Comparison of ENCODE assay signal across 12 mouse cellular contexts in genomic region chr2:5396415-5396814, GRCm38 (mm10).
DNase-seq lines count a peak whose midpoint lies in the region; ATAC-seq lines count a peak whose summit lies in the region.
"Had no signal": no experiment of that assay in that cellular context is flagged by ENCODE, and none has a peak within 500 bp of the region (broad histone marks: within the 10 kb centered on the region; RNA-seq: fewer than 3 reads in every experiment).

No protein-coding gene starts in this region.

- H3K36me3 ChIP-seq in hindbrain, embryonic 14.5 days (replicated peaks; ENCODE audit: control insufficient read depth, insufficient read depth), result no peaks in the 10 kb centered on the region
- H3K36me3 ChIP-seq in hindbrain, embryonic 12.5 days, result no peaks in the 10 kb centered on the region
- H3K36me3 ChIP-seq in midbrain, embryonic 16.5 days (ENCODE audit: control insufficient read depth, insufficient read depth, low read length), result no peaks in the 10 kb centered on the region
- no peaks in the 10 kb centered on the region for H3K36me3 ChIP-seq in midbrain, embryonic 10.5 days
- H3K36me3 ChIP-seq: midbrain, embryonic 13.5 days had no signal

- intact Hi-C loops in left cerebral cortex, postnatal 4 days (cut with DNase I), result loop anchor here (5.0 kb wide), 1 partner anchor 314 kb away; no protein-coding TSS in a partner anchor

- H3K27ac ChIP-seq in hindbrain, embryonic 14.5 days, result no peak overlapping the region
- no peak overlapping the region for H3K27ac ChIP-seq in hindbrain, embryonic 12.5 days
- no peak overlapping the region for H3K27ac ChIP-seq in midbrain, embryonic 16.5 days (ENCODE audit: low read length)
- H3K27ac ChIP-seq in midbrain, embryonic 10.5 days (replicated peaks), result no peak overlapping the region
- H3K27ac ChIP-seq: liver, embryonic 14.5 days; midbrain, embryonic 13.5 days had no signal

- no peak overlapping the region for H3K4me2 ChIP-seq in hindbrain, embryonic 14.5 days (replicated peaks)
- H3K4me2 ChIP-seq in hindbrain, embryonic 12.5 days (replicated peaks), result no peak overlapping the region
- no peak overlapping the region for H3K4me2 ChIP-seq in midbrain, embryonic 16.5 days (ENCODE audit: low read length)
- H3K4me2 ChIP-seq: midbrain, embryonic 13.5 days had no signal

- H3K27me3 ChIP-seq in hindbrain, embryonic 14.5 days (ENCODE audit: control insufficient read depth, insufficient read depth, low read length), result no peaks in the 10 kb centered on the region
- H3K27me3 ChIP-seq in hindbrain, embryonic 12.5 days, result no peaks in the 10 kb centered on the region
- no peaks in the 10 kb centered on the region for H3K27me3 ChIP-seq in midbrain, embryonic 16.5 days (ENCODE audit: control insufficient read depth, insufficient read depth, low read depth, low read length)
- H3K27me3 ChIP-seq in midbrain, embryonic 10.5 days (ENCODE audit: low read depth, poor library complexity, severe bottlenecking), result no peaks in the 10 kb centered on the region
- H3K27me3 ChIP-seq: midbrain, embryonic 13.5 days had no signal

- ATAC-seq in hindbrain, embryonic 14.5 days (ENCODE audit: low FRiP score), result 0 out of 2 replicates have a peak, but pooled peaks have one; percentile 34
- no peak; the same call in 1 of the 2 replicates for ATAC-seq in hindbrain, embryonic 12.5 days (ENCODE audit: low FRiP score)
- 0 out of 2 replicates have a peak, but pooled peaks have one; percentile 21 for ATAC-seq in midbrain, embryonic 16.5 days
- ATAC-seq: midbrain, embryonic 13.5 days had no signal

- WGBS in hindbrain, embryonic 14.5 days, result 45% methylated on average over 1 of the region's 1 CpGs
- 50% methylated on average over 1 of the region's 1 CpGs for WGBS in hindbrain, embryonic 12.5 days
- whole genome bisulfite sequencing in midbrain, embryonic 16.5 days, result 41% methylated on average over 1 of the region's 1 CpGs
- WGBS in midbrain, embryonic 10.5 days, result 81% methylated on average over 1 of the region's 1 CpGs

- H3K4me1 ChIP-seq in hindbrain, embryonic 14.5 days (replicated peaks; ENCODE audit: control insufficient read depth, insufficient read depth, low read length), result peaks cover 12% of the 10 kb centered on the region
- H3K4me1 ChIP-seq in hindbrain, embryonic 12.5 days, result 0 out of 2 replicates have a peak, but pooled peaks cover 2% of the 10 kb centered on the region
- peaks cover 8% of the 10 kb centered on the region for H3K4me1 ChIP-seq in midbrain, embryonic 16.5 days (ENCODE audit: control insufficient read depth, insufficient read depth, low read length)
- H3K4me1 ChIP-seq in midbrain, embryonic 10.5 days, result 0 out of 2 replicates have a peak, but pooled peaks cover under 1% of the 10 kb centered on the region

- DNase-seq in cerebellum, postnatal 10 days, result peak; percentile 49 to 50
- no peak for DNase-seq in cerebellum, adult 11-12 months
- DNase-seq in hindbrain, embryonic 14.5 days (ENCODE audit: low spot score), result peak; percentile 55
- DNase-seq in midbrain, embryonic 10.5 days (ENCODE audit: low spot score), result no peak
- DNase-seq in retina, postnatal 1 day, result peak; percentile 59
- DNase-seq in left cerebral cortex, postnatal 4 days, result no peak
- DNase-seq: kidney, postnatal 25 days; thymus, postnatal 36 days had no signal

- H3K9me3 ChIP-seq in hindbrain, embryonic 14.5 days (ENCODE audit: control insufficient read depth, low read length), result no peaks in the 10 kb centered on the region
- no peaks in the 10 kb centered on the region for H3K9me3 ChIP-seq in hindbrain, embryonic 12.5 days (replicated peaks)
- no peaks in the 10 kb centered on the region for H3K9me3 ChIP-seq in midbrain, embryonic 16.5 days (replicated peaks; ENCODE audit: control insufficient read depth, low read length, poor library complexity, severe bottlenecking)
- no peaks in the 10 kb centered on the region for H3K9me3 ChIP-seq in midbrain, embryonic 10.5 days (replicated peaks)
- H3K9me3 ChIP-seq: midbrain, embryonic 13.5 days had no signal

- H3K9ac ChIP-seq in hindbrain, embryonic 14.5 days, result no peak overlapping the region
- no peak overlapping the region for H3K9ac ChIP-seq in hindbrain, embryonic 12.5 days
- no peak overlapping the region for H3K9ac ChIP-seq in midbrain, embryonic 16.5 days (ENCODE audit: low read depth, low read length)
- H3K9ac ChIP-seq: liver, embryonic 14.5 days; midbrain, embryonic 13.5 days had no signal

- no peak overlapping the region for H3K4me3 ChIP-seq in hindbrain, embryonic 14.5 days (replicated peaks; ENCODE audit: low read length)
- no peak overlapping the region for H3K4me3 ChIP-seq in hindbrain, embryonic 12.5 days
- H3K4me3 ChIP-seq in midbrain, embryonic 16.5 days (ENCODE audit: low read depth, low read length), result no peak overlapping the region
- no peak overlapping the region for H3K4me3 ChIP-seq in midbrain, embryonic 10.5 days
- H3K4me3 ChIP-seq: midbrain, embryonic 13.5 days had no signal

Comparison
In these comparisons a context has a peak if more than half of its experiments do, and no peak if none do; other contexts are left out.
1. DNase-seq: peak in cerebellum, postnatal 10 days (2 of 2), hindbrain, embryonic 14.5 days (single experiment) and retina, postnatal 1 day (single experiment); none in cerebellum, adult 11-12 months (single experiment), midbrain, embryonic 10.5 days (single experiment) and left cerebral cortex, postnatal 4 days (single experiment).